Mouse (Mus musculus): ENCODE results near the gene Adh6a. TPM values are rescaled to one million over a fixed set of nuclear protein-coding genes. Genes with fewer than 3 reads are reported as not detected.
"Not testable (repeated sequence)": the region's sequence is repeated elsewhere in the genome, so short reads cannot be mapped to it uniquely, and the experiment has no call there.

Adh6a gene
- polyA plus RNA-seq, 1 experiment from 2014 or later: not detected

DNA sequence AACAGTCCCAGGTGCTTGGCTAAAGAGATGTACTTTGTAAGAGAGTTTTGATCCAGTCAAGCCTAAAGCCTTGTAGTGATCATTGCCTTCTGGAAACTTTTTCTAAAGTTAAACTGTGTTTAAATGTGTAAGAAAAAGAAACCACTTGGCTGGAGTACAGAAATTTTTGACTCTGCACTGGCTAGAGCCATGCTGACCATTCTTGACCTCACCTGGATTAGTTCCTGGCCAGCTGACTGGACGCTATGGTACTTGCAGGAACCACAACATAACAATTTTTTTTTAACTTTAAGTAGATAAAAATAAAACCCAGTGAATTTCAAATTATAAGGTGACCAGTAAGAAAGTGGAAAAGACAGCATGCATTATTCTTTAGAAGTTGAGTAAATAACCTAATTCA, 56.5 kb downstream of the Adh6a start:
- no peak overlapping the region for H3K9ac ChIP-seq (ENCODE audit: low read depth, low read length)
- H3K4me1 ChIP-seq (ENCODE audit: control insufficient read depth, low read depth, low read length): no peaks in the 10 kb centered on the region
- H3K4me2 ChIP-seq (ENCODE audit: low read depth, low read length): no peak overlapping the region
- no peaks in the 10 kb centered on the region for H3K36me3 ChIP-seq (ENCODE audit: control insufficient read depth, insufficient read depth)
- no peak for ATAC-seq (ENCODE audit: low read depth)
- H3K27me3 ChIP-seq (ENCODE audit: control insufficient read depth, insufficient read depth, low read depth, low read length): no peaks in the 10 kb centered on the region
- H3K9me3 ChIP-seq (replicated peaks; ENCODE audit: control insufficient read depth, low read length): no peaks in the 10 kb centered on the region
- no peak overlapping the region for H3K27ac ChIP-seq (ENCODE audit: low read length)
- 57% methylated on average over 1 of the region's 1 CpGs for WGBS (ENCODE audit: insufficient replicate concordance)
- H3K4me3 ChIP-seq (ENCODE audit: low read depth, low read length): no peak overlapping the region

DNA sequence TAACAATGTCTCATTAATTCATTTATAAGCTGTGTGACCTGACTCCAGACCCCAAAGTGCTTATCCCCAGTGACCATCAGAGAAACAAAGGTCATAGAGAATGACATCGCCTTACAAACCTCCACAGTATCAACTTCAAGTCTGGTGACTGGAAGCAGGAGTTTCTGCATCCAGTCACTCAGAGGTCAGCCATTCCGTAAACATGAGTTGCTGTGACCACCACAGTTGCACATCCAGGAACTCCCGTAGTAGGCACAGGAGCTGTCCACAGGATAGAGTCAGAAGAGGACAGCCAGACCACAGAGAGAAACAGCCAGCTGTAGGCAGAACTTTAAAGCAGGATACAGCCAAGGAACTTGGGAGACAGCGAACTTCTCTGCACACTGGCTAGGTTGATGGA, 57.2 kb downstream of the Adh6a start:
- not testable (repeated sequence) for H3K4me2 ChIP-seq (ENCODE audit: low read depth, low read length); H3K9ac ChIP-seq (ENCODE audit: low read depth, low read length); H3K27me3 ChIP-seq (ENCODE audit: control insufficient read depth, insufficient read depth, low read depth, low read length); ATAC-seq (ENCODE audit: low read depth); H3K4me3 ChIP-seq (ENCODE audit: low read depth, low read length); H3K4me1 ChIP-seq (ENCODE audit: control insufficient read depth, low read depth, low read length); H3K27ac ChIP-seq (ENCODE audit: low read length); H3K36me3 ChIP-seq (ENCODE audit: control insufficient read depth, insufficient read depth); H3K9me3 ChIP-seq (replicated peaks; ENCODE audit: control insufficient read depth, low read length)
- 48% methylated on average over 4 of the region's 4 CpGs for WGBS (ENCODE audit: insufficient replicate concordance)

GRCm38 (mm10) chr3:138373920-138374319, 60.8 kb downstream of the Adh6a start:
- no peak overlapping the region for H3K9ac ChIP-seq (ENCODE audit: low read depth, low read length)
- H3K36me3 ChIP-seq (ENCODE audit: control insufficient read depth, insufficient read depth): no peaks in the 10 kb centered on the region
- H3K4me1 ChIP-seq (ENCODE audit: control insufficient read depth, low read depth, low read length): no peaks in the 10 kb centered on the region
- H3K4me2 ChIP-seq (ENCODE audit: low read depth, low read length): no peak overlapping the region
- H3K9me3 ChIP-seq (replicated peaks; ENCODE audit: control insufficient read depth, low read length): no peaks in the 10 kb centered on the region
- H3K4me3 ChIP-seq (ENCODE audit: low read depth, low read length): no peak overlapping the region
- no peaks in the 10 kb centered on the region for H3K27me3 ChIP-seq (ENCODE audit: control insufficient read depth, insufficient read depth, low read depth, low read length)
- no peak overlapping the region for H3K27ac ChIP-seq (ENCODE audit: low read length)
- ATAC-seq (ENCODE audit: low read depth): no peak
- 59% methylated on average over 4 of the region's 4 CpGs for WGBS (ENCODE audit: insufficient replicate concordance)

- no peaks in the 10 kb centered on the region for H3K9me3 ChIP-seq (replicated peaks; ENCODE audit: control insufficient read depth, low read length)
- WGBS (ENCODE audit: insufficient replicate concordance): 41% methylated on average over 2 of the region's 2 CpGs
- no peak overlapping the region for H3K27ac ChIP-seq (ENCODE audit: low read length)
- H3K9ac ChIP-seq (ENCODE audit: low read depth, low read length): no peak overlapping the region
- no peaks in the 10 kb centered on the region for H3K36me3 ChIP-seq (ENCODE audit: control insufficient read depth, insufficient read depth)
- no peak overlapping the region for H3K4me2 ChIP-seq (ENCODE audit: low read depth, low read length)
- no peaks in the 10 kb centered on the region for H3K4me1 ChIP-seq (ENCODE audit: control insufficient read depth, low read depth, low read length)
- no peak overlapping the region for H3K4me3 ChIP-seq (ENCODE audit: low read depth, low read length)
- no peak for ATAC-seq (ENCODE audit: low read depth)
- H3K27me3 ChIP-seq (ENCODE audit: control insufficient read depth, insufficient read depth, low read depth, low read length): no peaks in the 10 kb centered on the region
Measured at GRCm38 (mm10) chr3:138375148-138375547, 62.1 kb downstream of the Adh6a start.

Other genes with a start within 250 kb of the Adh6a start
- gene 1110002E22Rik, start 248.2 kb upstream of the Adh6a start, polyA plus RNA-seq (2015; fragmentation: Nextera tagmentation; extraction: Ambion mirVana): 0.07 and 0.30 TPM in 2 replicates
- not detected in 2 replicates for gene Gm5105, start 245.9 kb upstream of the Adh6a start, polyA plus RNA-seq (2015; fragmentation: Nextera tagmentation; extraction: Ambion mirVana)
- gene Trmt10a, start 169.8 kb upstream of the Adh6a start, polyA plus RNA-seq (2015; fragmentation: Nextera tagmentation; extraction: Ambion mirVana): 4.5 and 4.8 TPM in 2 replicates
- 45.6 and 48.8 TPM in 2 replicates for gene Mttp, start 168.3 kb upstream of the Adh6a start, polyA plus RNA-seq (2015; fragmentation: Nextera tagmentation; extraction: Ambion mirVana)
- not detected in 2 replicates for gene 4930579F01Rik, start 119.5 kb upstream of the Adh6a start, polyA plus RNA-seq (2015; fragmentation: Nextera tagmentation; extraction: Ambion mirVana)
- gene Adh7, start 95.5 kb upstream of the Adh6a start, polyA plus RNA-seq (2015; fragmentation: Nextera tagmentation; extraction: Ambion mirVana): 0.27 and 0.37 TPM in 2 replicates
- gene Adh1, start 52.3 kb upstream of the Adh6a start, polyA plus RNA-seq (2015; fragmentation: Nextera tagmentation; extraction: Ambion mirVana): 101 and 138 TPM in 2 replicates
- 0.20 and 0.30 TPM in 2 replicates for gene Adh6b, start 28.5 kb downstream of the Adh6a start, polyA plus RNA-seq (2015; fragmentation: Nextera tagmentation; extraction: Ambion mirVana)
- gene Adh4, start 102.2 kb downstream of the Adh6a start, polyA plus RNA-seq (2015; fragmentation: Nextera tagmentation; extraction: Ambion mirVana): 0.06 and 0.09 TPM in 2 replicates
- gene Adh5, start 129.8 kb downstream of the Adh6a start, polyA plus RNA-seq (2015; fragmentation: Nextera tagmentation; extraction: Ambion mirVana): 178 and 180 TPM in 2 replicates
- gene Metap1, start 176.2 kb downstream of the Adh6a start, polyA plus RNA-seq (2015; fragmentation: Nextera tagmentation; extraction: Ambion mirVana): 19.0 and 21.2 TPM in 2 replicates
- 133 and 145 TPM in 2 replicates for gene Eif4e, start 212.9 kb downstream of the Adh6a start, polyA plus RNA-seq (2015; fragmentation: Nextera tagmentation; extraction: Ambion mirVana)